Mouse (Mus musculus): ENCODE results near the gene Gm14137. TPM values are rescaled to one million over a fixed set of nuclear protein-coding genes. Genes with fewer than 3 reads are reported as not detected.

Gene Gm14137
- polyA plus RNA-seq, 1 experiment from 2014 or later, result 0.15 TPM

GRCm38 (mm10) chr2:119167866-119168256, 6.4 kb upstream of the Gm14137 start:
- Histone ChIP-seq H3K27me3 (replicated peaks; ENCODE audit: control insufficient read depth, insufficient read depth, low read length) (no peaks in the 10 kb centered on the region; the same call in 1 of the 2 replicates), H3K27ac (ENCODE audit: low read length) (peak overlapping the region; percentile 84), H3K4me2 (ENCODE audit: low read depth, low read length) (peak overlapping the region; percentile 98), H3K4me1 (ENCODE audit: control insufficient read depth, insufficient read depth, low read length) (peaks cover 23% of the 10 kb centered on the region), H3K9me3 (ENCODE audit: control insufficient read depth, low read length) (no peaks in the 10 kb centered on the region), H3K9ac (ENCODE audit: low read depth, low read length) (peak overlapping the region; percentile 68), H3K4me3 (ENCODE audit: low read length) (peak overlapping the region; percentile 65), H3K36me3 (ENCODE audit: control insufficient read depth, insufficient read depth, low read length) (no peaks in the 10 kb centered on the region)
- 3% methylated on average over 26 of the region's 26 CpGs for WGBS
- ATAC-seq, result peak; percentile 6; the same call in 1 of the 2 replicates

GRCm38 (mm10) chr2:119170282-119170681, 4.0 kb upstream of the Gm14137 start:
- H3K36me3 ChIP-seq (ENCODE audit: control insufficient read depth, insufficient read depth, low read length), result no peaks in the 10 kb centered on the region
- WGBS, result 85% methylated on average over 2 of the region's 2 CpGs
- no peaks in the 10 kb centered on the region; the same call in 1 of the 2 replicates for H3K27me3 ChIP-seq (replicated peaks; ENCODE audit: control insufficient read depth, insufficient read depth, low read length)
- peaks cover 33% of the 10 kb centered on the region for H3K4me1 ChIP-seq (ENCODE audit: control insufficient read depth, insufficient read depth, low read length)
- no peak overlapping the region for H3K9ac ChIP-seq (ENCODE audit: low read depth, low read length)
- no peak overlapping the region for H3K4me2 ChIP-seq (ENCODE audit: low read depth, low read length)
- ATAC-seq, result no peak
- no peaks in the 10 kb centered on the region for H3K9me3 ChIP-seq (ENCODE audit: control insufficient read depth, low read length)
- H3K27ac ChIP-seq (ENCODE audit: low read length), result no peak overlapping the region
- H3K4me3 ChIP-seq (ENCODE audit: low read length), result no peak overlapping the region

DNA sequence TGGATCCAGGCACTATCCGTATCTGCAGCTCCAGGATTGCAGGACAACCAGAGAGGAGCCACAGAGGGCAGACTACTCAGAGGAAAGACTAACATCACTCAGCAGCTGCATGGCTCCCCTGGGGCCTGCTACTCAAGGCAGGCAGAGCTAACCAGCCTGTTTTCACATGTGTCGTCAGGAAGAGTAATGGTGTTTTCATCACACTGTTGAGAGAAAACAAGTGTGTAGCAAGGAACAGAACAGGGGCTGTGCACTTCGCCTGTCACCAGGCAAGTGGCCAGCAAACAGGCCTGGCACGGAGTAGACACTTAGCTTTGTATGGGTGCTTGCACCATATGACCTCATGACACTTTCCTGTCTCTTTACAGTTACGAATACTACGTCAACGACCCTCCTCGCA, 2.7 kb upstream of the Gm14137 start:
- H3K27me3 ChIP-seq (replicated peaks; ENCODE audit: control insufficient read depth, insufficient read depth, low read length), result no peaks in the 10 kb centered on the region
- no peak overlapping the region for H3K9ac ChIP-seq (ENCODE audit: low read depth, low read length)
- no peaks in the 10 kb centered on the region for H3K9me3 ChIP-seq (ENCODE audit: control insufficient read depth, low read length)
- no peak for ATAC-seq
- H3K27ac ChIP-seq (ENCODE audit: low read length), result no peak overlapping the region
- no peaks in the 10 kb centered on the region for H3K36me3 ChIP-seq (ENCODE audit: control insufficient read depth, insufficient read depth, low read length)
- H3K4me2 ChIP-seq (ENCODE audit: low read depth, low read length), result no peak overlapping the region
- WGBS, result 67% methylated on average over 8 of the region's 8 CpGs
- peaks cover 32% of the 10 kb centered on the region for H3K4me1 ChIP-seq (ENCODE audit: control insufficient read depth, insufficient read depth, low read length)
- H3K4me3 ChIP-seq (ENCODE audit: low read length), result no peak overlapping the region

DNA sequence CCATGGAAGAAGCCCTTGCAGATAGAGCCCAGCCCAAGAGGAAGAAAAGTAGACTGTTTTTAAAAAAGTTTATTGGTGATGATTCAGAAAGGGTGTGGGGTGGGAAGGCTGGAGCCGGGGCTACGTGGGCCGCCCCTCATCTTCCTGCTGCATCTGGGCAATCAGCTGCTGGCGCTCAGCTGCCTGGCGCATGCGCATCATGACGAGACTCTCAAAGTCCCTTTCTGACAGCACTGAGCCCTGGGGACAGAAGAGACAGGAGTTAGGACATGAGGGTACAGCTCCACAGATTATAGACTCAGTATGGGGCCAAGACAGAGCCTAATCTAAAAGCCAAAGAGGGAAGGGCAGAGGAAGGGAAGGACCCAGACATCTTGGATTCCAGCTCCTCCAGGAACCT, 1.9 kb upstream of the Gm14137 start:
- ATAC-seq, result no peak
- Histone ChIP-seq H3K27ac (ENCODE audit: low read length) (peak overlapping the region; percentile 8), H3K4me1 (ENCODE audit: control insufficient read depth, insufficient read depth, low read length) (peaks cover 24% of the 10 kb centered on the region), H3K4me3 (ENCODE audit: low read length) (no peak overlapping the region), H3K9me3 (ENCODE audit: control insufficient read depth, low read length) (no peaks in the 10 kb centered on the region), H3K4me2 (ENCODE audit: low read depth, low read length) (no peak overlapping the region), H3K27me3 (replicated peaks; ENCODE audit: control insufficient read depth, insufficient read depth, low read length) (no peaks in the 10 kb centered on the region), H3K36me3 (ENCODE audit: control insufficient read depth, insufficient read depth, low read length) (no peaks in the 10 kb centered on the region), H3K9ac (ENCODE audit: low read depth, low read length) (peak overlapping the region; percentile 26; the same call in 1 of the 2 replicates)
- 78% methylated on average over 7 of the region's 7 CpGs for WGBS

GRCm38 (mm10) chr2:119172862-119173576, 1.3 kb upstream of the Gm14137 start:
- Histone ChIP-seq H3K36me3 (ENCODE audit: control insufficient read depth, insufficient read depth, low read length) (no peaks in the 10 kb centered on the region), H3K4me1 (ENCODE audit: control insufficient read depth, insufficient read depth, low read length) (peaks cover 20% of the 10 kb centered on the region), H3K4me2 (ENCODE audit: low read depth, low read length) (peak overlapping the region; percentile 52), H3K9ac (ENCODE audit: low read depth, low read length) (peak overlapping the region; percentile 26; the same call in 1 of the 2 replicates), H3K27me3 (replicated peaks; ENCODE audit: control insufficient read depth, insufficient read depth, low read length) (no peaks in the 10 kb centered on the region), H3K4me3 (ENCODE audit: low read length) (no peak overlapping the region), H3K9me3 (ENCODE audit: control insufficient read depth, low read length) (no peaks in the 10 kb centered on the region), H3K27ac (ENCODE audit: low read length) (peak overlapping the region; percentile 49)
- 9% methylated on average over 13 of the region's 13 CpGs for WGBS
- ATAC-seq, result peak; percentile 78

DNA sequence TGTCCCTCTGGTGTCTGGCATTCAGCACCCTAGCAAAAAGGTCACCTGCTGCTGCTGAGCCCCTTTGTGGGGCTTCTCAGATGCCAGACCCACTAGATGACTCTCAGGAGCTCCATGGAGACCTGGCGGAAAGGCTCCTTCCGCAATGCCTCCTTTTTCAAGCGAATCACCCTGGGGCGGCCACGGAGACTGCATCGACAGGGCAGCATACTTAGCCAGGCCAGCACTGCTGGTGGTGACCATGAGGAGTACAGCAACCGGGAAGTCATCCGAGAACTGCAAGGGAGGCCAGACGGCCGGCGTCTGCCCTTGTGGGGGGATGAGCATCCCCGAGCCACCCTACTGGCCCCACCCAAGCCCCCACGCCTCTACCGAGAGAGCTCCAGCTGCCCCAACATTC, 557 bp downstream of the Gm14137 start:
- H3K9ac ChIP-seq (ENCODE audit: low read depth, low read length), result no peak overlapping the region; the same call in 1 of the 2 replicates
- H3K36me3 ChIP-seq (ENCODE audit: control insufficient read depth, insufficient read depth, low read length), result no peaks in the 10 kb centered on the region
- no peak overlapping the region for H3K4me3 ChIP-seq (ENCODE audit: low read length)
- H3K4me2 ChIP-seq (ENCODE audit: low read depth, low read length), result no peak overlapping the region
- no peaks in the 10 kb centered on the region for H3K9me3 ChIP-seq (ENCODE audit: control insufficient read depth, low read length)
- WGBS, result 73% methylated on average over 14 of the region's 14 CpGs
- no peaks in the 10 kb centered on the region for H3K27me3 ChIP-seq (replicated peaks; ENCODE audit: control insufficient read depth, insufficient read depth, low read length)
- no peak overlapping the region for H3K27ac ChIP-seq (ENCODE audit: low read length)
- ATAC-seq, result no peak
- H3K4me1 ChIP-seq (ENCODE audit: control insufficient read depth, insufficient read depth, low read length), result peaks cover 20% of the 10 kb centered on the region

- H3K9ac ChIP-seq (ENCODE audit: low read depth, low read length), result 0 out of 2 replicates have a peak overlapping the region, but pooled peaks have one; percentile 4
- no peaks in the 10 kb centered on the region for H3K27me3 ChIP-seq (replicated peaks; ENCODE audit: control insufficient read depth, insufficient read depth, low read length)
- no peak overlapping the region for H3K4me3 ChIP-seq (ENCODE audit: low read length)
- H3K36me3 ChIP-seq (ENCODE audit: control insufficient read depth, insufficient read depth, low read length), result no peaks in the 10 kb centered on the region
- H3K4me2 ChIP-seq (ENCODE audit: low read depth, low read length), result no peak overlapping the region
- no peak for ATAC-seq
- H3K4me1 ChIP-seq (ENCODE audit: control insufficient read depth, insufficient read depth, low read length), result peaks cover 20% of the 10 kb centered on the region
- 66% methylated on average over 6 of the region's 6 CpGs for WGBS
- H3K9me3 ChIP-seq (ENCODE audit: control insufficient read depth, low read length), result no peaks in the 10 kb centered on the region
- no peak overlapping the region for H3K27ac ChIP-seq (ENCODE audit: low read length)
Observed at GRCm38 (mm10) chr2:119175614-119176013, 1.3 kb downstream of the Gm14137 start.

- WGBS, result 67% methylated on average over 3 of the region's 3 CpGs
- H3K27ac ChIP-seq (ENCODE audit: low read length), result no peak overlapping the region
- peaks cover 20% of the 10 kb centered on the region for H3K4me1 ChIP-seq (ENCODE audit: control insufficient read depth, insufficient read depth, low read length)
- no peak for ATAC-seq
- H3K9ac ChIP-seq (ENCODE audit: low read depth, low read length), result no peak overlapping the region
- H3K4me2 ChIP-seq (ENCODE audit: low read depth, low read length), result no peak overlapping the region
- no peaks in the 10 kb centered on the region for H3K36me3 ChIP-seq (ENCODE audit: control insufficient read depth, insufficient read depth, low read length)
- no peak overlapping the region for H3K4me3 ChIP-seq (ENCODE audit: low read length)
- H3K9me3 ChIP-seq (ENCODE audit: control insufficient read depth, low read length), result no peaks in the 10 kb centered on the region
- H3K27me3 ChIP-seq (replicated peaks; ENCODE audit: control insufficient read depth, insufficient read depth, low read length), result no peaks in the 10 kb centered on the region
Observed at GRCm38 (mm10) chr2:119176761-119177160, 2.5 kb downstream of the Gm14137 start.

- H3K27me3 ChIP-seq (replicated peaks; ENCODE audit: control insufficient read depth, insufficient read depth, low read length), result no peaks in the 10 kb centered on the region
- ATAC-seq, result no peak
- no peaks in the 10 kb centered on the region for H3K9me3 ChIP-seq (ENCODE audit: control insufficient read depth, low read length)
- no peak overlapping the region for H3K4me2 ChIP-seq (ENCODE audit: low read depth, low read length)
- no peaks in the 10 kb centered on the region for H3K36me3 ChIP-seq (ENCODE audit: control insufficient read depth, insufficient read depth, low read length)
- no peak overlapping the region for H3K4me3 ChIP-seq (ENCODE audit: low read length)
- no peak overlapping the region for H3K9ac ChIP-seq (ENCODE audit: low read depth, low read length)
- no peak overlapping the region for H3K27ac ChIP-seq (ENCODE audit: low read length)
- 84% methylated on average over 5 of the region's 5 CpGs for WGBS
- peaks cover 17% of the 10 kb centered on the region for H3K4me1 ChIP-seq (ENCODE audit: control insufficient read depth, insufficient read depth, low read length)
Observed at GRCm38 (mm10) chr2:119177384-119177939, 3.2 kb downstream of the Gm14137 start.
